Mouse (Mus musculus): Measurements from ENCODE around the gene Spen. TPM values are rescaled to one million over a fixed set of nuclear protein-coding genes. Genes with fewer than 3 reads are reported as not detected.

The Spen gene
- total and polyA plus RNA-seq, 2 experiments from 2014 or later, result 2.3 to 4.9 TPM

GRCm38 (mm10) chr4:141456193-141456938 is 82.0 kb downstream of the Spen start:
- no peak overlapping the region for H3K27ac ChIP-seq (ENCODE audit: low read depth)
- ATAC-seq (ENCODE audit: insufficient read depth, low read depth), result no peak
- WGBS, result 91% methylated on average over 14 of the region's 14 CpGs
- no peaks in the 10 kb centered on the region for H3K9me3 ChIP-seq (replicated peaks; ENCODE audit: control insufficient read depth, low read length)
- no peak for TF ChIP-seq EP300 (IDR thresholded peaks at IDR 0.05; ENCODE audit: low read depth)
- no peak for TF ChIP-seq CTCF (IDR thresholded peaks at IDR 0.05; ENCODE audit: low read depth)
- no peak for DNase-seq (ENCODE audit: low spot score)
- no peak overlapping the region for H3K4me2 ChIP-seq (ENCODE audit: low read depth, low read length)
- no peaks in the 10 kb centered on the region for H3K27me3 ChIP-seq (ENCODE audit: control insufficient read depth, insufficient read depth, low read length)
- peaks cover 26% of the 10 kb centered on the region for H3K36me3 ChIP-seq (replicated peaks; ENCODE audit: control insufficient read depth, insufficient read depth, low read length)
- H3K4me1 ChIP-seq (ENCODE audit: control insufficient read depth, insufficient read depth), result peaks cover 8% of the 10 kb centered on the region; the same call in 1 of the 2 replicates
- H3K9ac ChIP-seq (replicated peaks; ENCODE audit: low read depth, low read length), result no peak overlapping the region
- H3K4me3 ChIP-seq (ENCODE audit: low read depth, low read length), result no peak overlapping the region

GRCm38 (mm10) chr4:141455526-141455925 is 82.9 kb downstream of the Spen start:
- WGBS, result 94% methylated on average over 4 of the region's 4 CpGs

GRCm38 (mm10) chr4:141454581-141455350 is 83.6 kb downstream of the Spen start:
- Histone ChIP-seq H3K36me3 (replicated peaks; ENCODE audit: control insufficient read depth, insufficient read depth, low read length) (peaks cover 26% of the 10 kb centered on the region), H3K4me2 (ENCODE audit: low read depth, low read length) (no peak overlapping the region), H3K27me3 (ENCODE audit: control insufficient read depth, insufficient read depth, low read length) (no peaks in the 10 kb centered on the region), H3K27ac (ENCODE audit: low read depth) (no peak overlapping the region), H3K9me3 (replicated peaks; ENCODE audit: control insufficient read depth, low read length) (no peaks in the 10 kb centered on the region), H3K4me3 (ENCODE audit: low read depth, low read length) (no peak overlapping the region), H3K4me1 (ENCODE audit: control insufficient read depth, insufficient read depth) (peaks cover 8% of the 10 kb centered on the region; the same call in 1 of the 2 replicates), H3K9ac (replicated peaks; ENCODE audit: low read depth, low read length) (no peak overlapping the region)
- ATAC-seq (ENCODE audit: insufficient read depth, low read depth), result no peak
- TF ChIP-seq CTCF (IDR thresholded peaks at IDR 0.05; ENCODE audit: low read depth) (no peak), EP300 (IDR thresholded peaks at IDR 0.05; ENCODE audit: low read depth) (no peak)
- WGBS, result 70% methylated on average over 14 of the region's 14 CpGs
- DNase-seq (ENCODE audit: low spot score), result no peak

More at GRCm38 (mm10) chr4:141455526-141455925, 82.9 kb downstream of the Spen start:
- no peak overlapping the region for H3K4me2 ChIP-seq (ENCODE audit: low read depth, low read length)
- no peak overlapping the region for H3K4me3 ChIP-seq (ENCODE audit: low read depth, low read length)
- peaks cover 26% of the 10 kb centered on the region for H3K36me3 ChIP-seq (replicated peaks; ENCODE audit: control insufficient read depth, insufficient read depth, low read length)
- TF ChIP-seq CTCF (IDR thresholded peaks at IDR 0.05; ENCODE audit: low read depth) (no peak), EP300 (IDR thresholded peaks at IDR 0.05; ENCODE audit: low read depth) (no peak)
- no peak for DNase-seq (ENCODE audit: low spot score)
- ATAC-seq (ENCODE audit: insufficient read depth, low read depth), result no peak
- H3K9me3 ChIP-seq (replicated peaks; ENCODE audit: control insufficient read depth, low read length), result no peaks in the 10 kb centered on the region
- H3K27me3 ChIP-seq (ENCODE audit: control insufficient read depth, insufficient read depth, low read length), result no peaks in the 10 kb centered on the region
- H3K27ac ChIP-seq (ENCODE audit: low read depth), result no peak overlapping the region
- no peak overlapping the region for H3K9ac ChIP-seq (replicated peaks; ENCODE audit: low read depth, low read length)
- peaks cover 8% of the 10 kb centered on the region; the same call in 1 of the 2 replicates for H3K4me1 ChIP-seq (ENCODE audit: control insufficient read depth, insufficient read depth)

GRCm38 (mm10) chr4:141451916-141452450 is 86.4 kb downstream of the Spen start:
- Histone ChIP-seq H3K27ac (ENCODE audit: low read depth) (no peak overlapping the region), H3K9me3 (replicated peaks; ENCODE audit: control insufficient read depth, low read length) (no peaks in the 10 kb centered on the region), H3K9ac (replicated peaks; ENCODE audit: low read depth, low read length) (no peak overlapping the region), H3K4me3 (ENCODE audit: low read depth, low read length) (no peak overlapping the region), H3K4me1 (ENCODE audit: control insufficient read depth, insufficient read depth) (no peaks in the 10 kb centered on the region), H3K4me2 (ENCODE audit: low read depth, low read length) (no peak overlapping the region), H3K36me3 (replicated peaks; ENCODE audit: control insufficient read depth, insufficient read depth, low read length) (peaks cover 53% of the 10 kb centered on the region), H3K27me3 (ENCODE audit: control insufficient read depth, insufficient read depth, low read length) (no peaks in the 10 kb centered on the region)
- ATAC-seq (ENCODE audit: insufficient read depth, low read depth), result no peak
- 89% methylated on average over 9 of the region's 9 CpGs for WGBS
- no peak for DNase-seq (ENCODE audit: low spot score)
- TF ChIP-seq CTCF (IDR thresholded peaks at IDR 0.05; ENCODE audit: low read depth), result no peak
- TF ChIP-seq EP300 (IDR thresholded peaks at IDR 0.05; ENCODE audit: low read depth), result no peak

GRCm38 (mm10) chr4:141451251-141451650 is 87.1 kb downstream of the Spen start:
- TF ChIP-seq CTCF (IDR thresholded peaks at IDR 0.05; ENCODE audit: low read depth) (no peak), EP300 (IDR thresholded peaks at IDR 0.05; ENCODE audit: low read depth) (no peak)
- 0 out of 2 replicates have a peak, but pooled peaks cover 1% of the 10 kb centered on the region for H3K4me1 ChIP-seq (ENCODE audit: control insufficient read depth, insufficient read depth)
- WGBS, result 84% methylated on average over 2 of the region's 2 CpGs
- H3K4me2 ChIP-seq (ENCODE audit: low read depth, low read length), result no peak overlapping the region
- H3K9ac ChIP-seq (replicated peaks; ENCODE audit: low read depth, low read length), result no peak overlapping the region
- ATAC-seq (ENCODE audit: insufficient read depth, low read depth) (no peak), DNase-seq (ENCODE audit: low spot score) (no peak)
- no peak overlapping the region for H3K27ac ChIP-seq (ENCODE audit: low read depth)
- no peaks in the 10 kb centered on the region for H3K27me3 ChIP-seq (ENCODE audit: control insufficient read depth, insufficient read depth, low read length)
- peaks cover 50% of the 10 kb centered on the region for H3K36me3 ChIP-seq (replicated peaks; ENCODE audit: control insufficient read depth, insufficient read depth, low read length)
- H3K9me3 ChIP-seq (replicated peaks; ENCODE audit: control insufficient read depth, low read length), result no peaks in the 10 kb centered on the region
- no peak overlapping the region for H3K4me3 ChIP-seq (ENCODE audit: low read depth, low read length)
